Mouse (Mus musculus) cerebellum, adult 2 months (tissue): ENCODE results near the gene Syt8.

Experiments
- CTCF ChIP-seq: fragments of 200-500 bp; IDR thresholded peaks from 2 replicates; pipeline ENCODE4 v1.5.1; 2011; ENCODE audit warnings: low read depth, mild to moderate bottlenecking, control low read depth, low read length, moderate library complexity, borderline replicate concordance; ENCODE audit not compliant: insufficient read depth
- POLR2A ChIP-seq: fragments of 200-500 bp; IDR thresholded peaks from 2 replicates; pipeline ENCODE4 v1.6.1; 2011; ENCODE audit warnings: low read length, control low read depth, borderline replicate concordance; ENCODE audit not compliant: insufficient read depth

- TF ChIP-seq POLR2A (no peak), CTCF (no peak)
Measured at GRCm38 (mm10) chr7:142481568-142482255, 47.1 kb downstream of the Syt8 start.
